Mouse (Mus musculus) lung, postnatal 10 days (tissue): ENCODE data around the gene Add3.
A peak's percentile ranks its signal among the peaks of the same experiment; 100 is the strongest.

Experiments used
- DNase-seq: peaks from one replicate; pipeline ENCODE4 v3.0.0; 2021

Add3 gene

GRCm38 (mm10) chr19:53140044-53140803 lies at the start of gene Add3:
Add3 (plus strand) TSS chr19:53140443.
- DNase-seq: peak; percentile 46

- no peak for DNase-seq
Observed at GRCm38 (mm10) chr19:53090677-53091076, 49.6 kb upstream of the Add3 start.

GRCm38 (mm10) chr19:53092251-53092650 lies 48.0 kb upstream of the Add3 start:
- no peak for DNase-seq

- no peak for DNase-seq
Observed at GRCm38 (mm10) chr19:53093294-53093693, 46.9 kb upstream of the Add3 start.

- no peak for DNase-seq
Observed at GRCm38 (mm10) chr19:53094684-53095083, 45.6 kb upstream of the Add3 start.

GRCm38 (mm10) chr19:53101374-53102300 lies 38.6 kb upstream of the Add3 start:
- no peak for DNase-seq

- peak; percentile 90 for DNase-seq
Observed at GRCm38 (mm10) chr19:53105374-53106090, 34.7 kb upstream of the Add3 start.

GRCm38 (mm10) chr19:53106952-53107351 lies 33.3 kb upstream of the Add3 start:
- DNase-seq: peak; percentile 53

- DNase-seq: no peak
Observed at GRCm38 (mm10) chr19:53107361-53108247, 32.6 kb upstream of the Add3 start.

GRCm38 (mm10) chr19:53111996-53112590 lies 28.1 kb upstream of the Add3 start:
- DNase-seq: peak; percentile 46

GRCm38 (mm10) chr19:53119255-53119795 lies 20.9 kb upstream of the Add3 start:
- DNase-seq: no peak

GRCm38 (mm10) chr19:53120483-53120882 lies 19.8 kb upstream of the Add3 start:
- no peak for DNase-seq

GRCm38 (mm10) chr19:53122641-53123241 lies 17.5 kb upstream of the Add3 start:
- DNase-seq: no peak

GRCm38 (mm10) chr19:53123301-53123700 lies 16.9 kb upstream of the Add3 start:
- no peak for DNase-seq

GRCm38 (mm10) chr19:53125679-53126078 lies 14.6 kb upstream of the Add3 start:
- DNase-seq: no peak

GRCm38 (mm10) chr19:53126546-53126945 lies 13.7 kb upstream of the Add3 start:
- no peak for DNase-seq

- DNase-seq: peak; percentile 14
Observed at GRCm38 (mm10) chr19:53127320-53128291, 12.6 kb upstream of the Add3 start.

- peak; percentile 23 for DNase-seq
Observed at GRCm38 (mm10) chr19:53128494-53129337, 11.5 kb upstream of the Add3 start.
